Mouse (Mus musculus): ENCODE results near the gene Nova2.

DNA sequence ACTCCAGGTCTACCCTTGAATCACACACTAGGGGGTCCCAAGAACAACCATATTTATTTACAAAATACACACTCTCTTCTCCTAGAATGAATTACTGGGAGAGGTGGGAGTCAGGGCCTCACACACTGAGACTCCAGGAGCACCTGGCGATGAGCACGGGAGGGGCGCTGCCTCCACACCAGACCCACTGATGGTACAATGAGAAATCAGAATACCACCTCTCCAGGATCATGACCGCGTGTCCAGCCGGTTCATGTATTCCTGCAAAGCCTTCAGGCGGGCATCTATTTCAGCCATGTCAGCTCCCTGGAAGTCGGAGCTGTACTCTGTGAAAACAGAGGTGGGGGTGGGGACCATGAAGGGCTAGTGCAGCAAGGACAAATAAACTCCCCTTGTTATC, 34.8 kb upstream of the Nova2 start:
- TF ChIP-seq POLR2A (IDR thresholded peaks at IDR 0.05; ENCODE audit: insufficient read length, low read depth) (no peak), E2F4 (IDR thresholded peaks at IDR 0.05; ENCODE audit: insufficient read depth) (no peak), USF1 (IDR thresholded peaks at IDR 0.05; ENCODE audit: low read depth) (no peak), REST (IDR thresholded peaks at IDR 0.05; ENCODE audit: insufficient read depth, insufficient read length) (no peak), CEBPB (IDR thresholded peaks at IDR 0.05; ENCODE audit: insufficient read depth, poor library complexity, severe bottlenecking) (no peak), MAX (IDR thresholded peaks at IDR 0.05; ENCODE audit: low read depth) (no peak), TCF12 (IDR thresholded peaks at IDR 0.05; ENCODE audit: insufficient read depth, poor library complexity, severe bottlenecking) (no peak), MYOD1 (IDR thresholded peaks at IDR 0.05; ENCODE audit: control insufficient read depth in 1 of 3, insufficient read length in 2 of 3, low read depth in 2 of 3) (no peak)
